Mouse (Mus musculus) bone marrow, adult 2 months (tissue): Measurements from ENCODE around the gene Mrfap1.

ENCODE experiments used
- CTCF ChIP-seq: fragments of 200-500 bp; IDR thresholded peaks from 2 replicates; pipeline ENCODE4 v1.5.1; 2011; ENCODE audit warnings: low read length, control low read depth; ENCODE audit not compliant: control insufficient read depth, insufficient read depth
- POLR2A ChIP-seq: fragments of 200-500 bp; IDR thresholded peaks from 2 replicates; pipeline ENCODE4 v1.6.1; 2011; ENCODE audit warnings: low read depth, mild to moderate bottlenecking, control low read depth, low read length, borderline replicate concordance; ENCODE audit not compliant: control insufficient read depth

DNA sequence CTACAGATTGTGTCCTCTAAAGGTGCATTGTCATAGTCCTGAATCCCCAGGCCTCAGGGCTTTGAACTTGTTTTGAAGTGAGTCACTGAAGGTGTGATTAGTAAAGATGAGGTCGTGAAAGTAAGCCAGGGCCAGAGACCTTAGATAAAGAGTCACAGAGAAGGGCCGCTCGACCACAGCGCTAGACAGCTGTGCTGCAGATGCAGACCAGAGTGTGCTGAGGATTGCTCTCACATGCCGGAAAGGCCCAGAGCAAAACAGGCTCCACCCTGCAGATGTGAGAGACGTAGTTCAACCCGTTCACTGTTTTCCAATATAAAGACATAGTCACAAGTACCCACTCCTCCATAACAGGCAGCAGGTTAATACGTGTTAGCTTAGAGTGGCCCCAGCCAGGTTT, 43.0 kb upstream of the Mrfap1 start:
- TF ChIP-seq CTCF: no peak
- no peak for TF ChIP-seq POLR2A
